Mouse (Mus musculus) frontal cortex, postnatal 10 days (tissue): ENCODE results near the gene Cytip.

Experiments used
- DNase-seq, 2 experiments: peaks; one replicate each; pipeline ENCODE4 v3.0.0; 2022; ENCODE audit warnings: low spot score in 2 of 2, mixed read lengths in 1 of 2

Cytip gene

DNA sequence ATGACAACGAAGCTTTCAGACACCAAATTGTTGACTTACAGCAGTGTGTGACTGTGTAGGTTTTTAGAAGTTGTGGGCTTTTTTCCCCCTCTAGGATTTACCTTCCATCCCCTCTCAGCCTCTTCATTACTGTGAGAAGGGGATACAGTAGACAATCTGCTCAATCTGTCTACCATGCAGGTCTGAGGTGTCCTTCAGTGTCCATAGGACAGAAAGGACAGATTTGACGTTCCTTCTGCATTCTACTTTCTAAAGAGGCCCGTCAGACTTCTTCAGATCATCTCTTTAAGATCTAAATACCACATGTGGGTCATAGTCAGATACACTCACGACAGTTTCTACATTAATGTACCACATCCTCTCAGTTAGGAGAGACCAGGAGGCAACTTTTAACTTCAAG, 33.5 kb downstream of the Cytip start:
- DNase-seq: no peak

DNA sequence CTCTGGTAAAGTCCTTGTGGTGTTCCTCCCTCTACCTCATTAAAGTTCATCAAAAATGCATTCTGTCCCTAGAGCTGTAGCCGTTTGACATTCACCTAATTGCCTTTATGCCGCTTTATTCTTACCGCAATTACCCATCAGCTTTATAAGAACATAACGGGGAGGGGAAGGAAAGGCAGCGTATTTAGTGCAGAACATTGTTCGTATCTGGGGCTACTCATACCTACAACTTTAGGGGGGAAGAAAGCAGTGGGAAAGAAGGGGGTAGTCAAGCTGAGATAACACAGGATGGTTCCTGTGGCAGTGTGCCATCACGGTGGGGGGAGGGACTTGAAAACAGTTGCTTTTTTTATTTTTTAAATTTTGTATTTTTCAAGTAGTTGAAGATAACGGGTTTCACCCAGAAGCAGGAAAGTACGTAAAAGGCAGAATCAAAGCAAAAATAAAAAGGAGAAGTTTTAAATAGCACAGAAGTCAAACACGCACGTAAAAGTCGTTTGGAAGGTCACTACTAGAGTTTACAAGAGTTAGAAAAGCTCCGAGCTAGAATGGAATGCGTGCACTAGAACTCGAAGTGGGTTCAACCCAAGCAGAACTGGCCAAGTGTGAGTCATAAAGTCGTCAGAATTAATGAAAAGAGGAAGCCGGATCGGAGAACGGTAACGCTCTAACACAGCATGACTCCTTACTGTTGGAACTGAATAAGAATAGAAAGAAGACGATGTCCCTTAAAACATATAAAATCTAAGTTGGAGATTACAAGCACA, 34.6 kb downstream of the Cytip start:
- DNase-seq: no peak

DNA sequence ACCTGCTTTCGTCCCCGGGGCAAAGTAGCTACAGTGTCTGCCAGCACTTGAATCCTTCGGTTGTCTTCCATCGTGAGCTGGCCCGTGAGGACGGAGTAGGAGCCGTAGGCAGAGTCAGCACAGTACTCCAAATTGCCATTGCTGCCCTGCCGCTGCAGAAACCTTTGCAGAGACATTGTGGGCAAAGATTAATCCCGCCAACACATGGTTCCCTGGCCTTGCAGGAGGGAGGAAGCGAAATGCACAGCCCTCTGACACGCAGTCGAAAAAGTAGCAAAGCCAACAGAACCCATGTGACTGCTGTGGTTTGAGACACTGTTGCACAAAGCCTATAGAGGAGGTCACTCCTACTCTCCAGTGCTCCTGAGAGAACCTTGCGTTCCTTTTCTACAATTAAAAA, 35.5 kb downstream of the Cytip start:
- no peak for DNase-seq

DNA sequence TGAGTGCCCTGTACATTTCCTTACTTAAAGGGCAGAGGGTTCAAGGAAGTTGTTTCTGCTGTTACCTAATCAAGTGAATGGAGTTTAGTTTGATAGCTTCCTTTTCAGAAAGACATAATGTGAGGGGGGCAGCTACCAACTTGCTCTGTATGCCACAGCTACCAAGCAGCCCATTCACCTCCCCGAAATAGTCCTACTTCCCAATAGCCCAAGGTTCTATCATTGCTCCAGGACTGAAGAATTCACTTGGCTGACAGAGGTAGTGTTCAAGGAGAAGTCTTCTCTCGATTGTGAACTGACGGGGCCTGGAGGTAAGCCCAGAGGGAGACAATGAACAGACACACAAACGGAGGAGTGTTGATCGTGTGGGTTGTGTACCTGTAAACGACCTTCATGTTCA, 36.2 kb downstream of the Cytip start:
- DNase-seq: no peak

DNA sequence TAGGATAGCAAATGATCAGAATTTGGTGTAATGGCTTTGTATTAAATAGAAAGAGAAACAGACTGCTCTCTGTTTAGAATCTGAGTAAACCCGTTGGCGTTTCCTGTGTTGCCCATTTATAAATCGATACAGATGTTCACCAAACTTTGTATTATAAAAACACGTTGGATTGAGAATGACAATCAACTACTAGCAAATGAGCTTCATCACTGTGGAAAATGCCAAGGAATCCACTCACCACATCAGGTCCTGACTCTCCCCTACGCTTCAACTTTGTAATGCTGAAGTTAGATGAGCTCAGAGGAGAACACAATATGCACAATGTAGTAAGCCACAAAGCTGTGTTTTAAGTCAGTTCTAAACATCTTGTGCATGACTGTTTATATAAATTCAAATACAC, 36.8 kb downstream of the Cytip start:
- DNase-seq: no peak

- no peak for DNase-seq
These were observed 37.2 kb downstream of the Cytip start for GRCm38 (mm10) chr2:58158107-58158506.

- no peak for DNase-seq
These were observed 37.9 kb downstream of the Cytip start for GRCm38 (mm10) chr2:58157466-58157865.

DNA sequence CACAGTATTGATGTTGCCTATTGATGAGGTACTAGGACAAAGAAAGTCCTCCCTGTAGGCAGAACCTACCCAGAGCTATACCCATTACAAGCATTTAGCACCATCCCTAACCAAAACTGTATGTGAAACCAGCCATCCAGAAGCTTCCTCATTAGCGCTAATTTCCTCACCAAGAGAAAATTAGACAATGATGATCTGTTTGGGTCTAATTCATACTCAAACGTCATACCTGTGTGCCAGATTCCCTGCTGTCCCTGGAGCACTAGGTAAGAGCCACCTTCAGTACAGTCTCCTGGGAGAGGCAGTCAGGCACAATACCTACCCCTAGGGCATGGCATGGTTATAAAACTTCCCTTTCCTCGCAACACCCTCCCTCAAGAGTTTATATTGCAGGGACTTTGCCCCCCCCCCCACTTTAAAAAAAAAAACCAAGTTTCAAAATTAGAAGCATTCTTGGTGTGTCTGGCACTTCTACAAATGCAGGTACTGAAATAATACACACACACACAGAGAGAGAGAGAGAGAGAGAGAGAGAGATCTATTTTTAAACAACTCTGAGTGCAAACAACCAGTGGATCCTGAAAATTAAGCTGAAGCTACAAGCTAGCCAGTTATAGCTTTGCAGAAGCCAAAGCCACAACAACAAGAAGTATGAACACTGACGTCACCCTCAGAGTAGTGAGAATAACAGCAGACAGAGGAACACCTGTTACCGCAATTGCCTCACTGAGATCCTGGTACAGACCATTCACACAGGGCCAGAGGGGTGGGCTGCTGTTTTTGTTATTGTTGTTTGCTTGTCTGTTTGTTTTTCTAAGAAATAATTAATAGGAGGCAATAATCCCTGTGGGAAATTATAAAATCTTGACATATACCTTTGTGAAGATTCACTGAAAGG, 38.6 kb downstream of the Cytip start:
- DNase-seq: no peak

GRCm38 (mm10) chr2:58156108-58156415, 39.3 kb downstream of the Cytip start:
- no peak for DNase-seq

- no peak for DNase-seq
These were observed 39.8 kb downstream of the Cytip start for GRCm38 (mm10) chr2:58155271-58156107.

DNA sequence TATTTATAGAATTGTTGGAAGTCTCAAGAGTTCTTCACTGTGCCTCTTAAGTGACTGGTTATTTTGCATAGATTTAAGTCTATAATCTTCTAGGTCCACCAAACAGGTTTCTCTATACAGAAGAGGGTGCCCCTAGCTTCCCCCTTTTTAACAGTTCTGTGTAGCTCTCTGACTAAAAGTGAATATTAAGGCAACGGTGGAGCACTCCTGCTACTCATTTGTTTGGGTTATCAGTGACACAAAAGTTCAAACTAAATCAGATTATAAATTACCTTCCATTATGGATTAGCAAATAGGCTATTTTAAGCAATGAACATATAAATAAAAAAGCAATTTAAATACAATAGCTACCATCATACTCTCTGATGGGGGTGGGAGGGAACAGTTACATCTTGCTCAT, 40.8 kb downstream of the Cytip start:
- DNase-seq: no peak

- no peak for DNase-seq
These were observed 41.6 kb downstream of the Cytip start for GRCm38 (mm10) chr2:58153742-58154141.

DNA sequence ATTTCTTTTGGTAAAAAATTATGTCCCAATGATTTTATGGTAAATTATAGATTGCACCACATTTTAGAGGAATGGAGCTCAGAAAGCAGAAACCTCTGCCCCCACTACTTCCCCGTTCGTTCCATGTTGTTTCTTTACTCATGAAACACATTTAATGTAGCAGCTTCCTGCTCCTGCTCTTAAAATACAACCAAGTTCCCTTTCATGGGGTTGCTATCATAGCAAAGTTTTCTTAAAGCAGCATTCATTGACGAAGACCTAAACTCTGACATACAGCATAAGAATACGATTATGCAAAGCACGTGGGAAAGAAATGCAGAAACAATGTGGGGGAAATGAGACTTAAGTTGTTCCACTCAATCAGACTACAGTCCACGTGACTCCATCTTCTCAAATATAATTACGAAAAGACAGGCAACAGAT, 45.3 kb downstream of the Cytip start:
- no peak for DNase-seq

DNA sequence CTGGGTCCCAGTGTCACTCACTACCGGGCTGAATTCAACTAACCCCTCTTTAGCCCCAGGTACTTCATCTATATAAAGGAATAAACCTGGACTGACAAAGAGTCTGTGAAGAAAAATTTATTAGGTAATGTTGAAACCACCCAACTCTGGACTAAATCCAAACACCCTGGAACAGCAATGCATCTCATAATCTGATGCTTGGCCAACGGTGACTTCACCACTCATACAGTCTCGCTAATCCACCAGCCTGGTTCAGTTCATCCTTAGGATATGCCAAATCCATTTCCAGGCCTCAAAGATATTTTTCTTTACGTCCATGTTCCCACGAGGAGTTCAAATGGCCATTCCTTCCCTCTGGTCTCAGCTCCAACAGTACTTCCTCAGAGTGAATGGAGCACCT, 48.8 kb downstream of the Cytip start:
- no peak for DNase-seq

- no peak for DNase-seq
These were observed 54.8 kb downstream of the Cytip start for GRCm38 (mm10) chr2:58140531-58140930.

- DNase-seq: no peak
These were observed 56.7 kb downstream of the Cytip start for GRCm38 (mm10) chr2:58138611-58139010.

GRCm38 (mm10) chr2:58137676-58138075, 57.7 kb downstream of the Cytip start:
- DNase-seq: no peak

DNA sequence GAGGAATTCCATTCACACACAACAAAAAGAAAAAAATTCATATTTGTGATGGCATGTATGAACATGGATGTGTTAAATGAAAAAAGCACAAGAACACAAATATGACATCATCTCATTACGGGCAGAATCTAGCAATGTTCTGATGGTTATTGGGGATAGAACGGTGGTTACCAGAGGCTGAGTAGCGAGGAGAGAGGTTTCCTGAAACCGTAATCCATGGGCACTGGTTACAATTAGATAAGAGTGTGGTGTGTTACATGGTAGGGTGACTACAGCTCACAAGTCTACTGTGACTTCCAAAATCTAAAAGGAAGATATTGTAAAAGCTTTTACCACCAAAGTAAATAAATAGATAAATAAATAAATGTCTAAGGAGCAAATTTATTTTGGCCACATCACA, 58.8 kb downstream of the Cytip start:
- no peak for DNase-seq

- DNase-seq: no peak
These were observed 60.3 kb downstream of the Cytip start for GRCm38 (mm10) chr2:58135061-58135463.

GRCm38 (mm10) chr2:58132597-58132996, 62.7 kb downstream of the Cytip start:
- DNase-seq: no peak

GRCm38 (mm10) chr2:58129903-58130302, 65.4 kb downstream of the Cytip start:
- no peak for DNase-seq

DNA sequence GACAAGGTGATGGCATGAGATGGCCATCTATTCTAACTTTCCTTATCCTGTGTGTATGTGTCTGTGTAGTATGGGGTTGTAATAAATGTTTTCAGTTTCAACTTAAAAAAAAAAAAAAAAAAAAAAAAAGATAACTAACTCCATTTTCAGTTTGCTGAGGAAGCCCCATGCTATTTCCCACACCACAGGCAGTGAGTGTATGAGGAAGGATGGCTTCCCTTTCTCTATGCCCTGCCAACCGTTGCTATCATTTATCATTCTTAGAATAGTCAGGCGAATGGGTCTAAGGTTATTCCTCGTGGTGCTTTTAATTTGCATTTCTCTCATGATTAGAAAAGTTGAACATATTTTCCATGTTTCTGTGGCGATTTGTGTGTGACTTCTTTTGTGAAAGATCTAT, 84.2 kb downstream of the Cytip start:
- no peak for DNase-seq
